In genomic region chr11:116130488-116131205, GRCm38 (mm10) we compare ENCODE assay signal across 8 mouse cellular contexts. TPM values are rescaled to one million over a fixed set of nuclear protein-coding genes. Genes with fewer than 3 reads are reported as not detected.
A peak's percentile ranks its signal among the peaks of the same experiment; 100 is the strongest.
DNase-seq lines count a peak whose midpoint lies in the region; ATAC-seq and TF ChIP-seq lines count a peak whose summit lies in the region.

Gene Trim65 (minus strand): TSS chr11:116131128.

- ATAC-seq in intestine, postnatal 0 days = peak; percentile 89

- under 1% methylated on average over 69 of the region's 69 CpGs for WGBS in intestine, postnatal 0 days
- WGBS in midbrain, embryonic 10.5 days = 3% methylated on average over 69 of the region's 69 CpGs

- H3K9ac ChIP-seq in intestine, postnatal 0 days (ENCODE audit: low read depth, low read length) = peak within 1 kb of the TSS; percentile 74

- H3K27me3 ChIP-seq in intestine, postnatal 0 days (replicated peaks; ENCODE audit: control insufficient read depth, insufficient read depth, low read length) = no peaks in the 10 kb centered on the region
- peaks cover 24% of the 10 kb centered on the region for H3K27me3 ChIP-seq in midbrain, embryonic 10.5 days (ENCODE audit: low read depth, poor library complexity, severe bottlenecking)

- DNase-seq in adrenal gland, adult 8-10 months = peak; percentile 89
- peak; percentile 84 for DNase-seq in embryo, embryonic 9.5 days (ENCODE audit: extremely low spot score)
- DNase-seq in gastrocnemius, postnatal 4 days (ENCODE audit: low spot score in 2 of 2) = peak; percentile 74 to 91
- peak; percentile 86 for DNase-seq in left cerebral cortex, postnatal 36 days (ENCODE audit: low spot score in 2 of 2)
- peak; percentile 86 for DNase-seq in midbrain, embryonic 10.5 days (ENCODE audit: low spot score)
- DNase-seq in right cerebral cortex, postnatal 36 days (ENCODE audit: low spot score in 2 of 2) = peak; percentile 80 to 85
- peak; percentile 82 to 89 for DNase-seq in urinary bladder, postnatal 4 days (ENCODE audit: low spot score in 2 of 2)

- peaks cover 49% of the 10 kb centered on the region for H3K36me3 ChIP-seq in intestine, postnatal 0 days (ENCODE audit: control insufficient read depth, insufficient read depth)
- H3K36me3 ChIP-seq in midbrain, embryonic 10.5 days = peaks cover 53% of the 10 kb centered on the region

- peak within 1 kb of the TSS; percentile 76 for H3K4me2 ChIP-seq in intestine, postnatal 0 days (replicated peaks; ENCODE audit: low read depth)

- H3K9me3 ChIP-seq in intestine, postnatal 0 days (ENCODE audit: control insufficient read depth) = no peaks in the 10 kb centered on the region
- no peaks in the 10 kb centered on the region for H3K9me3 ChIP-seq in midbrain, embryonic 10.5 days (replicated peaks)

- peaks cover 8% of the 10 kb centered on the region for H3K4me1 ChIP-seq in intestine, postnatal 0 days (replicated peaks; ENCODE audit: control insufficient read depth, insufficient read depth, low read length)
- peaks cover 45% of the 10 kb centered on the region for H3K4me1 ChIP-seq in midbrain, embryonic 10.5 days

- peak within 1 kb of the TSS; percentile 62 for H3K4me3 ChIP-seq in intestine, postnatal 0 days (ENCODE audit: low read depth, low read length)
- peak within 1 kb of the TSS; percentile 67 for H3K4me3 ChIP-seq in midbrain, embryonic 10.5 days

- H3K27ac ChIP-seq in intestine, postnatal 0 days (ENCODE audit: low read depth, low read length) = peak within 1 kb of the TSS; percentile 97
- peak within 1 kb of the TSS; percentile 88 for H3K27ac ChIP-seq in midbrain, embryonic 10.5 days (replicated peaks)

- intact Hi-C loops in left cerebral cortex, postnatal 36 days (cut with DNase I) = loop anchor here (1.0 to 5.0 kb wide), 3 partner anchors 43 to 198 kb away; partner anchors contain the start of genes Recql5, Sap30bp and Unk

- TF ChIP-seq CTCF in intestine, postnatal 0 days (IDR thresholded peaks at IDR 0.05; ENCODE audit: low read depth) = peak; percentile 100

RNA-seq across cellular contexts. Expression of gene Trim65, which starts in this region (rescaled TPM):
- total RNA-seq in adrenal gland, adult 8-10 months (2022) = 10 to 100 TPM in 3 of 4 experiments, 1 to 10 TPM in 1; 9.6 to 13.7 (median 13.1) TPM
- 1 to 10 TPM; 4.2 to 4.6 TPM for total RNA-seq in gastrocnemius, postnatal 4 days (2021)
- polyA plus RNA-seq in intestine, postnatal 0 days (2015; fragmentation: Nextera tagmentation; extraction: Ambion mirVana) = 3.1 and 3.3 TPM in 2 replicates
- 1 to 10 TPM; 7.2 to 8.4 TPM for total RNA-seq in left cerebral cortex, postnatal 36 days (2021)
- polyA plus RNA-seq in midbrain, embryonic 10.5 days (2016; fragmentation: Nextera tagmentation; extraction: Ambion mirVana) = 1.4 and 1.8 TPM in 2 replicates

Comparison
In these comparisons a context has a peak if more than half of its experiments do, and no peak if none do; other contexts are left out.
1. Peak in every context shown above with its lines: DNase-seq, ATAC-seq, H3K4me3 ChIP-seq and H3K27ac ChIP-seq.